Mouse (Mus musculus) bone marrow, adult 2 months (tissue): ENCODE measurements around the gene Lrrn3. TPM values are rescaled to one million over a fixed set of nuclear protein-coding genes. Genes with fewer than 3 reads are reported as not detected.

Source experiments
- H3K27ac ChIP-seq: fragments of 200-500 bp; 2 replicates; pipeline ENCODE4 v1.5.1; 2012; ENCODE audit warnings: low read depth, mild to moderate bottlenecking, control low read depth, inconsistent platforms, low read length; ENCODE audit not compliant: control insufficient read depth, poor library complexity, insufficient read depth
- H3K4me1 ChIP-seq: fragments of 200-500 bp; 2 replicates; pipeline ENCODE4 v1.6.1; 2011; ENCODE audit warnings: low read length; ENCODE audit not compliant: control insufficient read depth, insufficient read depth
- H3K4me3 ChIP-seq: fragments of 200-500 bp; replicated peaks from 2 replicates; pipeline ENCODE3; 2011; ENCODE audit warnings: mild to moderate bottlenecking, low read depth, low read length, control low read depth; ENCODE audit not compliant: control insufficient read depth
- CTCF ChIP-seq: fragments of 200-500 bp; IDR thresholded peaks from 2 replicates; pipeline ENCODE4 v1.5.1; 2011; ENCODE audit warnings: low read length, control low read depth; ENCODE audit not compliant: control insufficient read depth, insufficient read depth
- POLR2A ChIP-seq: fragments of 200-500 bp; IDR thresholded peaks from 2 replicates; pipeline ENCODE4 v1.6.1; 2011; ENCODE audit warnings: low read depth, mild to moderate bottlenecking, control low read depth, low read length, borderline replicate concordance; ENCODE audit not compliant: control insufficient read depth
- whole genome bisulfite sequencing: fragments of 180-500 bp; shearing (Covaris S2); methylation state at CpG from one replicate; pipeline ENCODE4 v1.1.7; 2018; 5-methylcytosine and 5-hydroxymethylcytosine counted together
- polyA plus RNA-seq: library from polyadenylated mRNA; stranded (reverse); fragments of >200 nt; gene quantifications from 2 replicates; pipeline ENCODE4 v1.2.4, GENCODE M21; 2011; ENCODE audit warnings: low replicate concordance; ENCODE audit not compliant: missing spikeins, insufficient read depth, insufficient read length

Lrrn3 gene
- polyA plus RNA-seq, 1 experiment = 1.8 TPM

DNA sequence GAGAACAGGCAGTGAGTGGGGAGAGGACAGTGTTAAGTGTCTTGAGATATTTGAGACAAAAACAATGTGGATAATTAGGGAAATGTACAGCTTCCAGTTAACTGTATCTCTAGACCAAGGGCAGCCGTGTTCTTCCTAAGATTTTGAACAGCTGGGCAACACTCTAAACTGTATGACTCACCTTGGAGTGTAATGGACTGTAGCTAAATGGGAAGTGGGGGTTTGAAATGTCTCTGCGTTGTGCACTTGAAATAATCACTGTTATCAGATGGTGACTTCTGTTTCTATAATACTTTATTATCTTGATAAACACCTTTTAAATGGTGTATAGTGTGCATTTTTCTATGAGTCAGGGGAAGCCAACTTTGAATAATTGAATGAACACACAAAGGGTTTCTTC lies 4.7 kb downstream of the Lrrn3 start:
- Histone ChIP-seq H3K4me1 (no peaks in the 10 kb centered on the region), H3K27ac (no peak overlapping the region), H3K4me3 (no peak overlapping the region)
- TF ChIP-seq CTCF (no peak), POLR2A (no peak)
- WGBS = 27% methylated on average over 2 of the region's 2 CpGs

DNA sequence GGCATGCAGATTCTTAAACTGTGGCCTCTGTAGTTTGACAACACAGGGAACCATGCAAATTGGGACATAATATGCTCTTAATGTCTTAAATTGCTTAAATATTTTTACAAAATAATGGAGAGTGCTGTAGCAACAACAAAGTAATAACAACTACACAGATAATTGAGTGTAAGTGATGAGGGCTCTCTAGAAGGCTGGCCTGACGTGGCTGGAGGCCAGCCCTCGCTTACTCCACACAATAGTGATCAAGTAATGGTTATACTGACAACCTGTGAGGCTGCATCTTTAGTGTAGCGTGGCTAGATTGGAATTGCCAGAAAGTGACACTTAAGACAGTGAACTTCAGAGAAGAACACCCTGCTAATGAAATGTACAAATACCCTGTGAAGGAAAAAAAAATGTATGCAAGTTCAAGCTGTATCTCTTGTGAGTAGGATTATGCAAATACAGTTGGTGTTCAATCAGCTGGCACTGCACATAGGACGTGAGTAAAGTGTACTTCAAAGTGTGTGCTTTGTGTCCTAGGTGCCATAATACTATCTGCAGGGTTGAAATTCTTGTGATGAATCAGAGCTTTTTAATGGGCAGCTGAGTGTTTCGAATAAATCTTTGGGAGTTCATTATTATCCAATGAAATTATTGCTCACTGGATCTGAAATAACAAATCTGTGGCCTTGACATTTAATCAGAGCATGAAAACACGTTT lies 17.0 kb downstream of the Lrrn3 start:
- WGBS = 67% methylated on average over 6 of the region's 6 CpGs
- no peak for TF ChIP-seq CTCF
- no peak for TF ChIP-seq POLR2A

DNA sequence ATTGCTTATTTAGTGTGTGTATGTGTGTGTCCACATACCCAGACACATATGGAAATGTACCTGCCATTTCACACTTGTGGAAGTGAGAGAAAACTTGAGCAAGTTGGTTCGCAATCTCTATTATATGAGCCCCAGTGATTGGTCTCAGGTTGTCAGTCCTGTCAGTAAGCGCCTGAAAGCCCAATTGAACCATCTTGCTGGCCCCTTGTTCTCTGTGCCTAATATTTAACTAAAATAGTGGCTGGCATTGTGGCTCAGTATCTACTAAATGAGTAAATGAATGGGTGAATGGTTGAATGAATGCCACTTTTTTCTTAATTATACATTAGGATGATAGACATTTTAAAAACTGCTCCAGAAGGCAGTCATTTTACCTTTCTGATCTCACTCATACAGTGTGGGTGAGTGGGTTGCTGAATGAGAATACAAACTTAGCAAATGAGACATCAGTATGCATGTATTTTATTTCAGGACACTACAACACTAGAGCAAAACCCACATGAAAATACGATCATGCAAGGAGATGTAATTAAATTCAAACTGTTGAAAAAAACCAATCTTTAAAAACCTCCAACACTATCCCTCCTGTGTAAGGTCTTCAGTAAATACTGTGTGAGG lies 17.7 kb downstream of the Lrrn3 start:
- Histone ChIP-seq H3K27ac (no peak overlapping the region), H3K4me1 (no peaks in the 10 kb centered on the region), H3K4me3 (no peak overlapping the region)
- TF ChIP-seq CTCF (no peak), POLR2A (no peak)
- 91% methylated on average over 3 of the region's 3 CpGs for WGBS

More for the DNA sequence above, 17.0 kb downstream of the Lrrn3 start:
- H3K4me1 ChIP-seq = no peaks in the 10 kb centered on the region
- no peak overlapping the region for H3K4me3 ChIP-seq
- H3K27ac ChIP-seq = no peak overlapping the region

- H3K27ac ChIP-seq = no peak overlapping the region
- 32% methylated on average over 4 of the region's 4 CpGs for WGBS
- no peak for TF ChIP-seq POLR2A
- no peak for TF ChIP-seq CTCF
- no peaks in the 10 kb centered on the region for H3K4me1 ChIP-seq
- H3K4me3 ChIP-seq = no peak overlapping the region
These were observed 47.8 kb downstream of the Lrrn3 start for GRCm38 (mm10) chr12:41438446-41438845.

GRCm38 (mm10) chr12:41436206-41436985 lies 49.8 kb downstream of the Lrrn3 start:
- Histone ChIP-seq H3K4me3 (no peak overlapping the region), H3K4me1 (no peaks in the 10 kb centered on the region), H3K27ac (no peak overlapping the region)
- TF ChIP-seq POLR2A = no peak
- no peak for TF ChIP-seq CTCF
- WGBS = 66% methylated on average over 5 of the region's 5 CpGs

DNA sequence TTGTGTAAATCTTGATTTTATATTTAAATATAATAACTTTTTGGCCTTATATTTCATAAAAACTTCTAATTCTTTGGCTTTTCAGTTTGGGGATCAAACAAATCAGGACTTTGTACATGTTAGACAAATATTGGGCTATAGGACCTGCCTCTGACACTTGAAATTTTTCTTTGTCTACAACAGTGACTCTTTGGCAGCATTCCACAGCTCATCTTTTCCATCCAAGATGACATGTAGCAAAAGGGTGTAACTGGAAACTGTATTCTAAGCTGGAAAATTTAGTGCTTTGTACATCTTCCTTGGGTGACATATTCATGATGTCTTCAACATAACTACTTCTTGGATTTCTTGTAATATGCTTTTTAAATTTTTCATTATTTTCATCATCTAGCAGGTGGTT lies 57.4 kb downstream of the Lrrn3 start:
- TF ChIP-seq CTCF (no peak), POLR2A (no peak)
- Histone ChIP-seq H3K27ac (no peak overlapping the region), H3K4me1 (no peaks in the 10 kb centered on the region), H3K4me3 (no peak overlapping the region)

- Histone ChIP-seq H3K4me3 (no peak overlapping the region), H3K27ac (no peak overlapping the region), H3K4me1 (no peaks in the 10 kb centered on the region)
- TF ChIP-seq POLR2A (no peak), CTCF (no peak)
- WGBS = 80% methylated on average over 5 of the region's 5 CpGs
These were observed 58.8 kb downstream of the Lrrn3 start for GRCm38 (mm10) chr12:41427464-41427863.

DNA sequence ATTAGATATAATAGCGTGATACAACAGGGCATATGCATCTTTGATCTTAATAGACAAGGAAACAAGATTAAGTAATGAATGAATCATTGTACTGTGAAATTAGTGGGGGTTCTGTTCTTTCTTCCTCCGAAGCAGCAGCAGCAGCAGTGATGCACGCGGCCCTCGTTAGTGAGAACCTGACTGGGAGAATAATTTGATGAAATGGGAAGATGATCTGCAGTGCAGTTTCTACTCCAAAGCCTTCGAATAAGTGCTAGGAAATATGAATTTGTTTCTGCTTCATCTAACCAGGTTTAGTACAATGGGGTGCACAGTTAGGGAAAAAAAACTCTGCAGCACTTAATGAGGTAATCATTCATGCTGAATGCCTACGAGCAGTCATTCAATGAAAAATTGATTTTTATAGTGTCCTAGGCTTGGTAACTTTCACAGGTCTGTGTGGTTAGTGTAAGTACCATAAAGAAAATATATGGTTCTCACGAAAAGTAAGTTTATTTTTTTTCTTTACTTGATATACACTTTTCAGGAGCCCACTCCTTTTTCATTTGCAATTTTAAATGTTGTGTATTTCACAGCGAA lies 61.0 kb downstream of the Lrrn3 start:
- Histone ChIP-seq H3K4me1 (no peaks in the 10 kb centered on the region), H3K4me3 (no peak overlapping the region), H3K27ac (no peak overlapping the region)
- TF ChIP-seq POLR2A (no peak), CTCF (no peak)
- whole genome bisulfite sequencing = 78% methylated on average over 9 of the region's 9 CpGs
